Mouse (Mus musculus): ENCODE data around the gene Lima1.
"Not testable (repeated sequence)": the region's sequence is repeated elsewhere in the genome, so short reads cannot be mapped to it uniquely, and the experiment has no call there.

The Lima1 gene

DNA sequence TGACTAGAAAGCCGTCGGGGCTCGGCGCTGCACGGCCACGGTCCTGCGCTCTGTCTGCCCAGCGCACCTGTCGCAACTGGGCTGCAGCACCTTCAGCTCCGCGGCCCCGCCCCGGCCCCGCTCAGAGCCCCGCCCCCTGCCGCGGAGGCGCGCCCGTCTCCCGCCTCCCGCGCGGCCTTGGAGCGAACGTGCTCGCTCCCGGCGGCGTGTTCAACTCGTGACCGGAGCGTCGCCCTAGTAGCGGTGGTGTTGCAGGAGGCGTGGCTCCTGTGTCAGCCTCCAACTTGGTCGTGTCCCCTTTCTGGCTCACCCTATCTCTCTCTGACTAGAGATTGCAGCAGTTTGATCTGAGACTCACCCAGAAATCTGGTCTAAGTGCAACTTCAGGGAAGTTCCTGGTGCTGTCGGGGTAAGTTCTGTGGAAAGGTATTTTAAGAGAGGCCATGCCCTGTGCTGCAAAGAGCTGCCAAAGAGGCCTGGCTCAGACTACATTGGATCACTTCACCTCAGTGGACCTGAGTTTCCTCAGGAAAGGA is at the start of gene Lima1:
TSS of gene Lima1 (minus strand) at position 123 of the 536 bp plus-strand sequence.
- DNase-seq (ENCODE audit: inconsistent age in 2 of 2, low spot score in 1 of 2) = peak; percentile 91 to 96

- DNase-seq (ENCODE audit: inconsistent age in 2 of 2, low spot score in 1 of 2) = no peak
Observed at GRCm38 (mm10) chr15:99919601-99920158, 44.4 kb upstream of the Lima1 start.

DNA sequence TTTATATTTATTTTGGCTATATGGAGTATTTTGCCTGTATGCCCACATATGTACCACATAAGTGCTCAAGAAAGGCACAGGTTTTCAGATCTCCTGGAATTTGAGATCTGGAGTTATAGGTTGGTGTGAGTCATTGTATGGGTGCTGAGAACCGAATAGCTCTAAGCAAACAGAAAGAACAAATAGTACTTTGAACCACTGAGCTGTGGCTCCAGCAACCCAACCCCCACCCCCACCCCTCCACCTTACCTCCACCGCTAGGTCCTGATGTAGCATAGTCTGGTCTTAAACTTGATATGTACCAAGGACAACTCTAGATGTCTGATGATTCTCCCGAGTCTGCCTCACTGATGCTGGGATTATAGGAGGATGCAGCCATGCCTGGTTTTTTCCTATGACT is 42.0 kb upstream of the Lima1 start:
- no peak for DNase-seq (ENCODE audit: inconsistent age in 2 of 2, low spot score in 1 of 2)

DNA sequence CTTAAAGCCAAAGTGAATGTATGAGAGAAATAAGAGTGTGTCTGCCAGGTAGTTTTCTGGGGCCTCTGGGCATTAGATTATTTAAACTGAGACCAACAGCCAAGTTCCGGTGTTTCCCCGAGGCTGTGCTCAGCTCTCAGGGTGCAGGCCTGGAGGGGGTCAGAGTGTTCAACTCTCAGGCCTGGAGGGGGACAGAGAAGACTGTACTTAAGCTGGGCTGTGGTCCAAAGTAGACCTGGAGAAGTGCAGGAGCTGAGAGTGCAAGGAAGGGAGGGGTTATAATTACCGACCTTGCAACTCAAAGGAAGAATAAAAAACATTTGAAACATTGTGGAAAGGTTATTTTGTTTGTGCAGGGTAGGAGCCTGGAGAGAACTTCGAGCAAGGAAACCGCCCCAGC is 39.4 kb upstream of the Lima1 start:
- no peak for DNase-seq (ENCODE audit: inconsistent age in 2 of 2, low spot score in 1 of 2)

DNA sequence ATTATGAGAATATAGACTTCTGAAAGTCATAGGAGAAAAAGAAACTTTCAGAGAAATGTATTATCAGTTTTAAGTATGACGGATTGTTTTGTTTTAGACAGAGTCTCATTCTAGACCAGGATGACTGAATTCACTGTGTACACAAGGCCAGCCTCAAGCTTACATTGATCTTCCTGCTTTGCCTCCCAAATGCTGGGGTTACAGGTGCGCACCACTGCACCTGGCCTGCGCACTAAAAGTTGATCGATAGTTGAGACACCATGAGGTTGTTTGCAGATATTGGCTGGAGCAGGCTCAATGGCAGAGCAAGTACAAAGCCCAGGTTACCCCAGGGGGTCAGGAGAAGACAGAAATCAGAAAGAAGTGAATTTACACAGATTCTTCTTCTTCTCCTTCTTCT is 36.5 kb upstream of the Lima1 start:
- DNase-seq (ENCODE audit: inconsistent age in 2 of 2, low spot score in 1 of 2) = no peak

DNA sequence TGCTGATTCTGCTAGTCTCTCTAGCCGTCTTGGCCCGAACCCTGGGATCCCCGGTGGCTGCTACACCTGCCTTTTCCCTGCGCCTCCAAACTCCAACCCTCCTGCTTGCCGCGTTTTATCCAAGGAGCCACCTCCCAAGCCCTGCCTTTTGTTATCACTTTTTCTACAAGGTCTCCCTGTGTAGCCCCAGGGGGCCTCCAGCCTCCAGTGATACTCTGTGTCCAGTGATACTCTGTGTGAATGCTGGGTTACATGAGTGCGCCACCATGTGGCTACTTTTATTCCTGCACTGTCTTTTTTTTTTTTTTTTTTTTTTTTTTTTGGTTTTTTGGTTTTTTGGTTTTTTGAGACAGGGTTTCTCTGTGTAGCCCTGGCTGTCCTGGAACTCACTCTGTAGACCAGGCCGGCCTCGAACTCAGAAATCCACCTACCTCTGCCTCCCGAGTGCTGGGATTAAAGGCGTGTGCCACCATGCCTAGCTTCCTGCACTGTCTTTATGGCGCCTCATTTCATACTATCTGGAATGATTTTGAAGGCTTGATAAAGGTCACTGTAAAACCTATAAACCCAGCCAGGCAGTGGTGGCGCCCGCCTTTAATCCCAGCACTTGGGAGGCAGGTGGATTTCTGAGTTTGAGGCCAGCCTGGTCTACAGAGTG is 34.2 kb upstream of the Lima1 start:
- peak in 1 of 2 experiments; percentile 56 for DNase-seq (ENCODE audit: inconsistent age in 2 of 2, low spot score in 1 of 2)

DNA sequence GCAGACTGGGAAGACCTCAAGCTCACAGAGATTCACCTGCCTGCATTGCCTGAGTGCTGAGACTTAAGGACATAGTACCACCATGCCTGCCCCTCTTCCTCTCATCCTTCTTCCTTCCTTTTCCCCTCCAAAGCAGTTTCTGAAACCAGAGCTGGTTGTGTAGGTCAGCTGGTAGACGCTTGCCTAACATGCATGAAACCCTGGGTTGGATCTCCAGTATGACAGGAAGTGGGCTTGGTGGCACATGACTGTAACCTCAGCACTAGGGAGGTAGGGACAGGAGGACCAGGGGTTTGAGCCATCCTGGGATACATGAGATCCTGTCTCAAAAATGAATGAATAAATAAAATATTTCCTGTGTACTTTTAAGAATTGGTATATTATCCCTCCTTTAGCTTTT is 32.3 kb upstream of the Lima1 start:
- DNase-seq (ENCODE audit: inconsistent age in 2 of 2, low spot score in 1 of 2) = no peak

GRCm38 (mm10) chr15:99907041-99907440 is 31.8 kb upstream of the Lima1 start:
- no peak for DNase-seq (ENCODE audit: inconsistent age in 2 of 2, low spot score in 1 of 2)

DNA sequence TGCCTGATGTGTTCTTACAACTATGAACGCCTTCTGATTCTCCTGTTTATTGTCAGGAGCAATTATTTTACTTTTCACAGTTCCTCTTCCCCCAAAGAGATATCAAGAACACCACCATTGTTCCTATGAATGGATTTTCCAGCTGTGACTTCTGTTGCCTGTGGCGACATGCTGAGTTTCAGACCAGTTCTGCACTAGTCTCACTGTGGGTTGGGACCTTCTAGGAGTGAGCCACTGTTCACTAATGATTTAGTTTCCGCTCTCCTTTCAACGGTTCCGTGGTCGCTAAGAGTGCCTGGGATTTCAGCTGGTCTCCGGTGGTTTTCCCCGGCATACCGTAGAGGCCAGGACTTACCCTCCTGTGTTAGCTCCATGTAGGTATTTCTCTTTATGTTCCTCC is 29.6 kb upstream of the Lima1 start:
- no peak for DNase-seq (ENCODE audit: inconsistent age in 2 of 2, low spot score in 1 of 2)

DNA sequence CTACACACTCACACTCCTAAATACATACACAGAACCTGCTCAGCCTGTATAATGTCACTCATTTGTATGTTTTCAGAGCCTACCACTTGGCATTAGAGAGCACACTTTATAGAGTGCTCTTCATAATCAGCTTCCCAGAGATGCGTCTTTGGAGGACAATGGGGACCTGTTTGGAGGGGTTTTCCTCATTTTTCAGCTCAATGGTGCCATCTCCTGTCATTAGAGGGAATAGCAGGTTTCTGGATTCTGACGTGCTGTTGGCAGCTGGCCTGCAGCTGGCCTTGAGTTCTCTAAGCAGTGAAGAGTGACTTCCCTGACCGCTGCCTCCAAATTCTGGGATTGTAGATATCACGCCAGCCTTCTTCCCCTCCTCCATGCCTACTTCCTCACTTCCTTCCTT is 29.1 kb upstream of the Lima1 start:
- peak; percentile 86 to 95 for DNase-seq (ENCODE audit: inconsistent age in 2 of 2, low spot score in 1 of 2)

GRCm38 (mm10) chr15:99903227-99903626 is 28.0 kb upstream of the Lima1 start:
- DNase-seq (ENCODE audit: inconsistent age in 2 of 2, low spot score in 1 of 2) = peak in 1 of 2 experiments; percentile 40

GRCm38 (mm10) chr15:99902786-99903185 is 27.5 kb upstream of the Lima1 start:
- DNase-seq (ENCODE audit: inconsistent age in 2 of 2, low spot score in 1 of 2) = peak in 1 of 2 experiments; percentile 53

DNA sequence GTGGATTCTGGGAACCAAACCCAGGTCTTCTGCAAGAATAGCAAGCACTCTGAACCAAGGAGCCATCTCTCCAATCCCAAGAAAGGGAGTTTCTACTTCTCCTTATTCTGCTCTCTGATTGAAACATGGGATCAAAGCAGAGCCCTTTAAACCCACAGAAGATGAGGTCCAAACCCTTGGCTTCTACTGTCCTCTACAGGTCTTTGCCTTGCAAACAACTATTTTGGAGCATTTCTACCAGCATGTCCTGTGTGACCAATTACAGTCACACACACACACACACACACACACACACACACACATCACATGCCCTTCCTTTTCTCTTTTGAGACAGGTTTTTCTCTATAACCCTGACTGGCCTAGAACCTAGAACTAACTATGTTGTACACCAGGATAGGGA is 21.4 kb upstream of the Lima1 start:
- DNase-seq (ENCODE audit: inconsistent age in 2 of 2, low spot score in 1 of 2) = no peak

DNA sequence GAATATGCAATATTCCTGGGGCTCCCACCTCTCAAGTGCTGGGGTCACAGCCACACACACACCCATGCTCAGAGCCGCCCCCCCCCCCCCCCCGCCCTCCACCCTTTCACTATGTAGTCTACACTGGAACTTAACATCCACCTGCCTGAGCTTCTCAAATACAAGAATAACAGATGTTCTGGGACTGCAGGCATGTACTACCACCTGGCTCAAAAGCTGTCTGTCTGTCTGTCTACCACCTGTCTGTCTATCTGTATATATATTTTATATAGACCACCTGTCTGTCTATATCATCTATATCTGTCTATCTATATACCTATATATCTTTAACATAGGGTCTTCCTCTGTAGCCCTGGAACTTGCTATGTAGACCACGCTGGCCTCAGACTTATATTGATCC is 16.1 kb upstream of the Lima1 start:
- peak in 1 of 2 experiments; percentile 29 for DNase-seq (ENCODE audit: inconsistent age in 2 of 2, low spot score in 1 of 2)

GRCm38 (mm10) chr15:99890412-99891236 is 15.4 kb upstream of the Lima1 start:
- peak; percentile 38 to 73 for DNase-seq (ENCODE audit: inconsistent age in 2 of 2, low spot score in 1 of 2)

DNA sequence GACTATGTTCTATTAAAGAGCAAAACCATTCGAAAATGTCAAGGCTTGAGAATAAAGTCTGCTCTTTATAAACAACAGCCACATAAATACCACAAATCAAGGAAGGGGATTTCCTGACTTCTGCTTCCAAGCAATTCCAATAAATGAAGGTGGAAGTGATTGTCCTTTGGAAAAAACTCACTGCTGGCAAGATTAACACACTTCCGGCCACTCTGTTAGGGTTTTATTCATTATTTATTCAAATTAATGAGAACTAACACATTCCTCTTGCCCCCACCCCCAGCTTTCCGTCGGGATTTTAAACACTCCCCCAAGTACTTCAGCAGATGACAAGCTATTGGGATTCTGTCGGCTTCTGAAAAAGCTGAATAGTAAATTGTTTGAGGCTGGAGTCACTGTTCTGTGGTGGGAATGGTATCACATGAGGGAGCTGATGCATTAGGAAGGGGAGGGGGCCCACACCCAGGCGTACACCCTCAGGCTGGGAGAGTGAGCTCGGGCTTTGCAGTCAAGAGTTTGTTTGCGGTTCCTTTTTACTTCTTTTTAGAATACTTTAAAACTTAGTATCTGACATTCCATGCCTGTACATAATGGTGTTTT is 14.1 kb upstream of the Lima1 start:
- peak; percentile 10 to 66 for DNase-seq (ENCODE audit: inconsistent age in 2 of 2, low spot score in 1 of 2)

DNA sequence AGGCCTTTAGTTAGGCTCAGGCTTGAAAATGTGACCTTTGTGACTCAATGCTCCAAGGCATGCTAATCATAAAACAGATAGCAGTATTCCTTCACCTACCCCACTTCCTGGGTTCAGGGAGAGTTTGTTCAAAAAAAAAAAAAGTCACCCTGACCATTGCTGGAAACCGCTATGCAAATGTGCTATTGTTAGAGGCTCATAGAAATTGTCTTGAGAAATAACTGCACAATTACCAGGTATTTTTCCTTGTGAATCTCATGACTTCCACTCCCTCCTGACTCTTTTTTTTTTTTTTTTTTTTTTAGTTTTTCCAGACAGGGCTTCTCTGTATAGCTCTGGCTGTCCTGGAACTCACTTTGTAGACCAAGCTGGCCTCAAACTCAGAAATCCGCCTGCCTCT is 11.9 kb upstream of the Lima1 start:
- DNase-seq (ENCODE audit: inconsistent age in 2 of 2, low spot score in 1 of 2) = not testable (repeated sequence)

DNA sequence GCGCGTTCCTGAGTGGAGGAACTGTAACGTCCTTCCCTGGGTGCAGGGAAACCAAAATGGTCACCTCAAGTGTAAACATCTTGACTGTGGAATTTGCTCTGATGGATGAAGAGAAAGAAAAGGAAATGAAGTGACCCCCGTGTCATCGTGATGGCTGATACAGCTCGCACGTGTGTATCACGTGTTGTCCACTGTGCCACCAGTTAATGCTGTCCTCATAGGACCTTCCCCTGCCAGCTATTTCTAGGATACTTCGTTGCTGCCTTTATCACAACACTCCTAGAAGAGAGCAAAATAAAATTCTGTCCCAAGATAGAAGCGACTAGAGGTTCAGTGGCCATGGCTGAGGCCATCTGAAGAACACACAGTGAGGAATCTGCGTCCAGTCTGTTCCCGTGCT is 8.8 kb upstream of the Lima1 start:
- DNase-seq (ENCODE audit: inconsistent age in 2 of 2, low spot score in 1 of 2) = no peak

DNA sequence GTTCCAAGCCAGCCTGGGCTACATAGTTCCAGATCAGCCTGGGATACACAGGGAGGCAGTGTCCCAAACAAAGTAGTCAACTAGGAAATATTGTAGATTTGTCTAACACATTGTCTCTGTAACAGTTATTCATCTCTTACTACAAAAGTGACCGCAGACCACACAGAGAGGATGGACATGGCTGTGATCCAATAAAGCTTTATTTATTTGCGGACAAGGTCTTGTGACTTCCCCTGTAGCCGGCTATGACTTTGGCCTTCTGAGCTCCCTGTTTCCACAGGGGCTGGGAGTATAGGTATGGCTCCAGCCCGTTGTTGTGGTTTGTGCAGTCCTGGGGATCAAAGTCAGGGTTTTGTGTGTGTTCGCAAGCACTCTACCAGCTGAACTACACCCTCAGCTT is 3.3 kb upstream of the Lima1 start:
- peak in 1 of 2 experiments; percentile 60 for DNase-seq (ENCODE audit: inconsistent age in 2 of 2, low spot score in 1 of 2)

- DNase-seq (ENCODE audit: inconsistent age in 2 of 2, low spot score in 1 of 2) = peak in 1 of 2 experiments; percentile 81
Observed at GRCm38 (mm10) chr15:99874612-99875333, 483 bp downstream of the Lima1 start.

DNA sequence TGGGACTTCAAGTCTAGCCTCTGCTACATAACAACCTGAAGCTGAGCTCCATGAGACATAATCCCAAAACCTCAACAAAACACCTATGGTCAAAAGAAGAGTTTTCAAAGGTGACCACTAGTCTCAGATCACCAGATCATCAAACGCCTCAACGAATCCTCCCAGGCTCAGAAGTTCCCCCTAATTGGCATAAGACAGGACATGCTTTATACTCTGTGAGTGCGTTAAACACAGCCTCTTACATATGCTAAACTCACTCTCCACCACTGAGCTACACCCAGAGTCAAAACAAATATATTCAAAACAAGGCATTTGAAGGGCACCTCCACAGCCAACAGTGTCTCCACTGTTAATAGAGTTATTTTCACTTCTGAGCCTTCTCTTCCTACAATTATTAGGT is 2.7 kb downstream of the Lima1 start:
- no peak for DNase-seq (ENCODE audit: inconsistent age in 2 of 2, low spot score in 1 of 2)

All from adrenal gland, adult (tissue).